Mouse (Mus musculus) heart, postnatal 4 days (tissue): Measurements from ENCODE around the gene Ifi44. TPM values are rescaled to one million over a fixed set of nuclear protein-coding genes. Genes with fewer than 3 reads are reported as not detected.

Experiments
- DNase-seq: peaks from one replicate; pipeline ENCODE4 v3.0.0; 2021
- total RNA-seq, 2 experiments: library from RNA; stranded (reverse); gene quantifications; 2 replicates each; pipeline ENCODE4 v1.2.3; 2021

Gene Ifi44
- total RNA-seq, result under 1 TPM; 0.14 to 0.74 TPM

DNA sequence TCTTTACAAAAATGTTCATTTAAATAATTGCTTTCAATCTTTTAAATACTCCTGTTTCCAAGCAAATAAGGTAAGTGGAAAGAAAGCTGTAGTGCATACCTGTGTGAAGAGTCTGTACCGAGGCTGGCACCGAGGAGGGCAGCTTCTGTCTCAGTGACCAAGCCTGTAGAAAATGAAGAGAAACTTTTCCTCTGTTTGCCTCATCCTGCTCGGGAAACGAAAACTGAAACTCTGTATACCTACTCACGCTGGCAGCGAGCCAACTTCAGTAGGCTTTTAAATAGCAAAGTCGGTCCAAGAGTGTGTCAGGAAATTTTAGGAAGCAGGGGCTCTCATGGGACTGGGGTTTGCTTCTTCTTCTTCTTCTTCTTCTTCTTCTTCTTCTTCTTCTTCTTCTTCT lies at the start of gene Ifi44:
Gene Ifi44, minus strand, starts transcription at position 224 of the 400 bp plus-strand sequence.
- peak; percentile 18 for DNase-seq

DNA sequence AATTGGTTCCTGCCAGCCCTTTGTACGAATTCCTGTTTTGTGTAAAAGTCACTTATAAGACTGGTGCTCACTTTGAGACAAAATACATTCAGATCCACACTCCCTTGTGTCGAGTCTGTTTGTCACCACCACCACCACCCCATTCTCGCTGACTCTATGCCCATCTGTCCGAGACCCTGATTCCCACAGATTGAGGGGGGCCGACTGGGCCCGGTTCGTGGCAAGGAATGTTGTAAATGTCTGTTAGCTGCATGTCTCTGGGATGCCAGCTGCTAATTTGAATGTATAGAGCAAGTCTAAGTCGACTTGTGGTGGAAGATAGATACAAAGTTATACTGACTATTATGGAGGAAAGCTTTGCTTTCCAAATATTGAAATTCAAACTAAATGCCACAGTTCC lies 38.9 kb upstream of the Ifi44 start:
- DNase-seq, result no peak

GRCm38 (mm10) chr3:151775089-151775488 lies 25.3 kb upstream of the Ifi44 start:
- peak; percentile 20 for DNase-seq

- peak; percentile 62 for DNase-seq
Observed at GRCm38 (mm10) chr3:151771074-151771473, 21.3 kb upstream of the Ifi44 start.

- DNase-seq, result no peak
Observed at GRCm38 (mm10) chr3:151748514-151748913, 1.2 kb downstream of the Ifi44 start.

DNA sequence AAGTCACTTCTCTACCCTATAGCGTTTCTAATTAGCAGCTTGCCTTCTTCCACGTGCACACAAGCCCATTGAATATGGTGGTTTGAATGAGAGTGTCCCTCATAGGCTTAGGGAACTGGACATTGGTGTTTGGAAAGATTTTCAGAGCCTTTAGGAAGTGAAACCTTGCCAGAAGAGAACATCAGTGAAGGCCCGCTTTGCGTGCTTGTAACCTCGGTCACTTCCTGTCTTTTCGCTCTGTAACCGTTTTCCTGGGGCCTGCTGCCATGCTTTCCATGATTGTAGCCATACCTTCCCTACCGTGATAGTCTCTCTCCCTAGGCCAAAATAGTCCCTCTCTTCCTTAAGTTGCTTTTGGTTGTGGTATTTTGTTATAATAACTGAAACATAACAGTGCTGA lies 3.7 kb downstream of the Ifi44 start:
- DNase-seq, result no peak

GRCm38 (mm10) chr3:151742223-151742622 lies 7.5 kb downstream of the Ifi44 start:
- no peak for DNase-seq

DNA sequence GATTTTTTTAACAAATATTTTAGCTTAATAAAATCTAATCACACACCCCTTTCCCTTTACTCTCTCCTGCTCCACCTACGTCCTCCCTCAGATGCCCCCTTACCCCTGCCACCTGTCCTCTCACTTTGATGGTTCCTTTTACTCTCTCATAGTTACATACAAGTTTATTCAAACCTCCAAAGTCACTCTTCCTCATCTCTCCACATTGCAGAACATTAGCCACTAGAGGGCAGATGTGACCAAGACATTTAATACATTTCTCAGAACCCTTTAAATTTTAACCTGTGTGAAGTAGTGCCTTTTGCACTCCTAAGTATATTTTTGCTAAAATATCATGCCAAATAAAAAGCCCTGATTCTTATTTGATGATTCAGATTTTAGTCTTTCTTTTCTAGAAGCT lies 33.5 kb downstream of the Ifi44 start:
- DNase-seq, result no peak

- DNase-seq, result no peak
Observed at GRCm38 (mm10) chr3:151707335-151707734, 42.4 kb downstream of the Ifi44 start.

Other genes starting within 250 kb of the Ifi44 start
- not detected for gene Ifi44l, start 12.9 kb upstream of the Ifi44 start, total RNA-seq
- under 1 TPM; 0.43 to 0.81 TPM for gene Ptgfr, start 87.7 kb upstream of the Ifi44 start, total RNA-seq